Mouse (Mus musculus) intestine, embryonic 15.5 days (tissue): ENCODE data around the gene Stxbp3. TPM values are rescaled to one million over a fixed set of nuclear protein-coding genes. Genes with fewer than 3 reads are reported as not detected.

Experiments used
- ATAC-seq: fragments of 200-750 bp; cut with Nextera tagmentation; 2 replicates; pipeline ENCODE4 v1.8.0; 2017; ENCODE audit warnings: moderate TSS enrichment, moderate library complexity
- H3K27ac ChIP-seq: fragments of 300-500 bp; sonication (generic); 2 replicates; pipeline ENCODE4 v1.5.1; 2015; ENCODE audit warnings: mild to moderate bottlenecking, inconsistent platforms
- H3K27me3 ChIP-seq: fragments of 300-500 bp; sonication (generic); replicated peaks from 2 replicates; pipeline ENCODE4 v1.6.1; 2015; ENCODE audit warnings: inconsistent platforms
- H3K36me3 ChIP-seq: fragments of 300-500 bp; sonication (generic); 2 replicates; pipeline ENCODE4 v1.6.1; 2015; ENCODE audit warnings: inconsistent platforms
- H3K4me1 ChIP-seq: fragments of 300-500 bp; sonication (generic); replicated peaks from 2 replicates; pipeline ENCODE4 v1.6.1; 2015; ENCODE audit warnings: inconsistent platforms
- H3K4me2 ChIP-seq: fragments of 300-500 bp; sonication (generic); replicated peaks from 2 replicates; pipeline ENCODE4 v1.6.1; 2015; ENCODE audit warnings: mild to moderate bottlenecking, inconsistent platforms
- H3K4me3 ChIP-seq: fragments of 300-500 bp; sonication (generic); replicated peaks from 2 replicates; pipeline ENCODE4 v1.5.1; 2015; ENCODE audit warnings: inconsistent platforms
- H3K9ac ChIP-seq: fragments of 300-500 bp; sonication (generic); 2 replicates; pipeline ENCODE4 v1.6.1; 2015; ENCODE audit warnings: inconsistent platforms
- H3K9me3 ChIP-seq: fragments of 300-500 bp; sonication (generic); 2 replicates; pipeline ENCODE4 v1.6.1; 2016; ENCODE audit warnings: inconsistent platforms
- WGBS: fragments of 180-500 bp; shearing (Covaris S2); methylation state at CpG from one replicate; pipeline ENCODE4 v1.1.7; 2015; 5-methylcytosine and 5-hydroxymethylcytosine counted together
- polyA plus RNA-seq: library from polyadenylated mRNA; unstranded; fragments of >200 nt; fragmentation: Nextera tagmentation; extraction: Ambion mirVana; gene quantifications from 2 replicates; pipeline ENCODE4 v1.2.1, GENCODE M21; 2015

The Stxbp3 gene
- polyA plus RNA-seq, 1 experiment from 2014 or later = 46.0 TPM

DNA sequence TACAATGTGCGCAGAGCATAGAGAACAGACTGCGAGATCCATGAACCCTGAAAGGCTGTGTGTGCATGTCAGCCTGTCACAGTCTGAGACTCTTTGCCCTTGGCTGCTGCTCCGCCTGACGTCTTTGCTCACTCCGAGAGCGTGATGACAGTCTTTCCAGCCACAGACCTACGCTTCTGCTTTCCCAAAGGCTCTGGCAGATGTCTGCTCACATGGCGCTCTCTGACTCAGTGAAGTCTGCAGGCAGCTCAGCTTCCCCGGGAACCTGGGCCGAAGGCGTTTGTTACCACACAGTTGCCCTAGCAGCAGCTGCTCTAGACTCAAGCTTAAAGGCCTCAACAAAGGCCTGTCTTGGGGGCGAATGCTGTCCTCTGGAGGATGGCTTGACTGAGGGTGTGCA is 15.0 kb upstream of the Stxbp3 start:
- Histone ChIP-seq H3K4me1 (peaks cover 16% of the 10 kb centered on the region; the same call in 1 of the 2 replicates), H3K9ac (no peak overlapping the region), H3K4me2 (no peak overlapping the region), H3K27me3 (no peaks in the 10 kb centered on the region), H3K27ac (no peak overlapping the region), H3K9me3 (no peaks in the 10 kb centered on the region), H3K4me3 (no peak overlapping the region), H3K36me3 (no peaks in the 10 kb centered on the region)
- ATAC-seq = no peak
- 65% methylated on average over 12 of the region's 12 CpGs for WGBS

- Histone ChIP-seq H3K27me3 (no peaks in the 10 kb centered on the region), H3K36me3 (no peaks in the 10 kb centered on the region), H3K27ac (no peak overlapping the region), H3K4me1 (peaks cover 16% of the 10 kb centered on the region; the same call in 1 of the 2 replicates), H3K9ac (no peak overlapping the region), H3K4me2 (no peak overlapping the region), H3K9me3 (no peaks in the 10 kb centered on the region), H3K4me3 (no peak overlapping the region)
- ATAC-seq = no peak
- WGBS = 86% methylated on average over 1 of the region's 1 CpGs
Measured at GRCm38 (mm10) chr3:108853266-108853665, 12.9 kb upstream of the Stxbp3 start.

DNA sequence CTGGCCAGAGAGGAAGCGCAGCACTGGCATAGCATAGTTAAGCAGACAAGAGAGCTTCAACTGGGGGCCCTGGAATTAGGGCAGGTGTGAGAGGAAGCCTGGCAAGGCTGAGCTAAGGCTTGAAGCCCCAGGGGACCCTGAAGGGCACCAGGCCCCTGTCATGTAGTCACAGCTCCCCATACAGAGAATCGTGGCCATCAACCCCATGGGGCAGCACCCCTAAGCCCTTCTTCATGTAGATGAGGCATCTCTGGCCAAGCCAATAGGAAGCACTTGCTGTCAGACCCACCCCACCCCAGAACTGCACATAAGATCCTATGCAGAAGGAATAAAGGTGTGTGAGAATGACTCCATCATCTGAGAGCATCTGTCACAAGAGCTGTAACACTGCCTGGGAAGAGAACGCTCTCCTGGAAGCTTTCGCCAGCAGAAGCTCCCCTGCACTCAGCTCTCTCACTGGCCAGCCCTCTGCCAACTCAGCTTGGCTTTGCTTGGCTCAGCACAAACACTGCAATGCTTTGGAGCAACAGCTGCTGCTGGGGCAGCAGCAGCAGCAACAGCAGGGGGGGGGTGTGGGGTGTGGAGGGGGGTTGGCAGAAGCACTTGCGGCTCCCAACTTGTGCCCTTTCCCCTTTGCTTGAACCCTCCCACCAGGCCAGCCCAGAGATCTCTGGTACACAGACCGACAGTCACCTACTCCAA is 11.8 kb upstream of the Stxbp3 start:
- Histone ChIP-seq H3K27me3 (no peaks in the 10 kb centered on the region), H3K9me3 (no peaks in the 10 kb centered on the region), H3K9ac (no peak overlapping the region), H3K36me3 (no peaks in the 10 kb centered on the region), H3K27ac (0 out of 2 replicates have a peak overlapping the region, but pooled peaks have one; percentile 2), H3K4me3 (no peak overlapping the region), H3K4me2 (no peak overlapping the region), H3K4me1 (peaks cover 16% of the 10 kb centered on the region; the same call in 1 of the 2 replicates)
- no peak; the same call in none of the 2 replicates for ATAC-seq
- WGBS = 55% methylated on average over 6 of the region's 6 CpGs

- peaks cover 16% of the 10 kb centered on the region; the same call in 1 of the 2 replicates for H3K4me1 ChIP-seq
- H3K9ac ChIP-seq = no peak overlapping the region
- H3K36me3 ChIP-seq = no peaks in the 10 kb centered on the region
- H3K9me3 ChIP-seq = no peaks in the 10 kb centered on the region
- ATAC-seq = peak; percentile 72
- H3K4me2 ChIP-seq = no peak overlapping the region
- 0 out of 2 replicates have a peak overlapping the region, but pooled peaks have one; percentile 2 for H3K27ac ChIP-seq
- WGBS = 45% methylated on average over 3 of the region's 3 CpGs
- no peaks in the 10 kb centered on the region for H3K27me3 ChIP-seq
- no peak overlapping the region for H3K4me3 ChIP-seq
Measured at GRCm38 (mm10) chr3:108851554-108851953, 11.2 kb upstream of the Stxbp3 start.

- peaks cover 16% of the 10 kb centered on the region; the same call in 1 of the 2 replicates for H3K4me1 ChIP-seq
- H3K9me3 ChIP-seq = no peaks in the 10 kb centered on the region
- no peak overlapping the region for H3K9ac ChIP-seq
- WGBS = 68% methylated on average over 2 of the region's 2 CpGs
- no peaks in the 10 kb centered on the region for H3K36me3 ChIP-seq
- no peak overlapping the region for H3K27ac ChIP-seq
- H3K27me3 ChIP-seq = no peaks in the 10 kb centered on the region
- peak; percentile 26 for ATAC-seq
- H3K4me2 ChIP-seq = no peak overlapping the region
- no peak overlapping the region for H3K4me3 ChIP-seq
Measured at GRCm38 (mm10) chr3:108851075-108851474, 10.7 kb upstream of the Stxbp3 start.

DNA sequence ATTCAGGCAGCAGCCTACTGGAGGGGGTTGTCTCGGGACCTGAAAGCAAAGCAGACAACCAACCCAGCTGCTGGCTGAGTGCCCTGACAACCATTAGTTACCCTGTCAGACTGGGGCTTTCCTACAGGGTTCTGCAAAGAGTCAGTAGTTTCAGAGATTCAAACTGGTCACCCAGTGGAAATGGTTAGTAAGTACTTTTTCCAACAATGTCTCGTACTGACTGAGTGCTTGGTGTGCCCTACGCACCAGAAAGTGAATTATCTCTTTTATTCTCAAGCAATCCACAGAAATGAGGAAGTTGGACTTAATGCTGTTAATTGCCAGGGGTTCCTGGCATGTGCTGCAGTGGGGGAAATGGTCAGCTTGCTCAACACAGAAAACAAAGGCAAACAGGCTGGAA is 10.2 kb upstream of the Stxbp3 start:
- 0 out of 2 replicates have a peak, but pooled peaks have one; percentile 32 for ATAC-seq
- no peaks in the 10 kb centered on the region for H3K36me3 ChIP-seq
- no peak overlapping the region for H3K4me2 ChIP-seq
- 29% methylated on average over 3 of the region's 3 CpGs for WGBS
- no peaks in the 10 kb centered on the region for H3K9me3 ChIP-seq
- no peaks in the 10 kb centered on the region for H3K27me3 ChIP-seq
- no peak overlapping the region for H3K4me3 ChIP-seq
- peaks cover 16% of the 10 kb centered on the region; the same call in 1 of the 2 replicates for H3K4me1 ChIP-seq
- no peak overlapping the region for H3K27ac ChIP-seq
- no peak overlapping the region for H3K9ac ChIP-seq

DNA sequence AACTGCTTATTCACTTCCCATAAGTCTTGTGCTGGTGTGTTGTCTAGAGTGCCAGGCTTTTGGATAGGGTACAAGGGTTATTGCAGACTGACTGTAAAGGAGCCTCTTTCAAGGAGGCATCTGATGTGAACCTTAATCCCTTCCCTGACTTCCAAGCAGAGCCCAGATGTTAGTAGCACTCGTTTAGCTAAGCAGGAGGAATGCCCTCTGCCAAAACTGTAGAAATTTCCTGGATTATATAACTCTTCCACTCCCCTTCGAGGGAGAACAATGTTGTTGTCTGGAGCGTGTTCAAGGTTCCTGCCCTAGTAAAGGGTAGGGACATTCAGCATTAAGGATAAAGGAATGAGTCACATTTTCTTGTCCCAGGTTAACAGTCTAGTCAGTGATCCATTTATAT is 6.3 kb upstream of the Stxbp3 start:
- no peaks in the 10 kb centered on the region for H3K9me3 ChIP-seq
- no peak overlapping the region for H3K27ac ChIP-seq
- H3K27me3 ChIP-seq = no peaks in the 10 kb centered on the region
- no peak overlapping the region for H3K4me3 ChIP-seq
- H3K4me2 ChIP-seq = no peak overlapping the region
- no peak for ATAC-seq
- H3K36me3 ChIP-seq = no peaks in the 10 kb centered on the region
- WGBS = 65% methylated on average over 3 of the region's 3 CpGs
- peaks cover 3% of the 10 kb centered on the region; the same call in 1 of the 2 replicates for H3K4me1 ChIP-seq
- H3K9ac ChIP-seq = no peak overlapping the region

- no peaks in the 10 kb centered on the region for H3K27me3 ChIP-seq
- no peak overlapping the region for H3K4me3 ChIP-seq
- H3K9ac ChIP-seq = no peak overlapping the region
- H3K36me3 ChIP-seq = no peaks in the 10 kb centered on the region
- WGBS = 80% methylated on average over 5 of the region's 5 CpGs
- no peaks in the 10 kb centered on the region for H3K9me3 ChIP-seq
- no peak overlapping the region for H3K4me2 ChIP-seq
- no peak overlapping the region for H3K27ac ChIP-seq
- no peaks in the 10 kb centered on the region for H3K4me1 ChIP-seq
- ATAC-seq = no peak
Measured at GRCm38 (mm10) chr3:108844521-108844920, 4.2 kb upstream of the Stxbp3 start.

DNA sequence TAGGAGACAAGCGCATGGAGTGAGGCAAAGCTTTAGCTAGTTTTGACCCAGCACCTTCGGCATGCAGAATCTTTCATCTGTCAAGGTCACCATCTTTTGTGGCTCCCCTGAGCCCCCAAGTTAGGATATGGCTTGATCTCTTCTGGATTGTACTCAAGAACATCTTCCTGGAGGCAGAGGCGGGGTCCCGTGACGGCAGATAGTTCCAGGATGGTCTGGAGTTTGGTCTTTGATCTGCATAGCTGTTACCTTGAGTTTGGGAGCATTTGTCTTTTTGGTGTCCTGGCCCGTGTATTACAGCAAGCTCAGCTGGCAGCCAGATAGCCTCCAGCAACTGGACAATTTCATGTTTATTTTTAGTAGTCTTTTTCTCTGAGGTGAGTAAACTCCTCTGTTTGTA is 3.7 kb upstream of the Stxbp3 start:
- H3K4me3 ChIP-seq = no peak overlapping the region
- 86% methylated on average over 6 of the region's 6 CpGs for WGBS
- no peak overlapping the region for H3K27ac ChIP-seq
- no peak for ATAC-seq
- H3K9ac ChIP-seq = no peak overlapping the region
- no peaks in the 10 kb centered on the region for H3K27me3 ChIP-seq
- H3K4me2 ChIP-seq = no peak overlapping the region
- H3K9me3 ChIP-seq = no peaks in the 10 kb centered on the region
- peaks cover 2% of the 10 kb centered on the region; the same call in 1 of the 2 replicates for H3K4me1 ChIP-seq
- no peaks in the 10 kb centered on the region for H3K36me3 ChIP-seq

- H3K4me1 ChIP-seq = peaks cover 16% of the 10 kb centered on the region; the same call in 1 of the 2 replicates
- no peaks in the 10 kb centered on the region for H3K27me3 ChIP-seq
- no peaks in the 10 kb centered on the region for H3K9me3 ChIP-seq
- H3K4me3 ChIP-seq = no peak overlapping the region
- H3K9ac ChIP-seq = no peak overlapping the region
- H3K36me3 ChIP-seq = no peaks in the 10 kb centered on the region
- WGBS = 56% methylated on average over 4 of the region's 4 CpGs
- H3K4me2 ChIP-seq = no peak overlapping the region
- no peak overlapping the region for H3K27ac ChIP-seq
- ATAC-seq = no peak; the same call in none of the 2 replicates
Measured at GRCm38 (mm10) chr3:108840716-108841054, 359 bp upstream of the Stxbp3 start.

- Histone ChIP-seq H3K4me2 (peak overlapping the region; percentile 59), H3K27ac (peak overlapping the region; percentile 91), H3K27me3 (no peaks in the 10 kb centered on the region), H3K9ac (peak overlapping the region; percentile 77), H3K9me3 (no peaks in the 10 kb centered on the region), H3K4me3 (peak overlapping the region; percentile 86), H3K4me1 (peaks cover 16% of the 10 kb centered on the region; the same call in 1 of the 2 replicates), H3K36me3 (no peaks in the 10 kb centered on the region)
- no peak for ATAC-seq
- WGBS = 3% methylated on average over 8 of the region's 8 CpGs
Measured at GRCm38 (mm10) chr3:108839647-108839999, 703 bp downstream of the Stxbp3 start.

DNA sequence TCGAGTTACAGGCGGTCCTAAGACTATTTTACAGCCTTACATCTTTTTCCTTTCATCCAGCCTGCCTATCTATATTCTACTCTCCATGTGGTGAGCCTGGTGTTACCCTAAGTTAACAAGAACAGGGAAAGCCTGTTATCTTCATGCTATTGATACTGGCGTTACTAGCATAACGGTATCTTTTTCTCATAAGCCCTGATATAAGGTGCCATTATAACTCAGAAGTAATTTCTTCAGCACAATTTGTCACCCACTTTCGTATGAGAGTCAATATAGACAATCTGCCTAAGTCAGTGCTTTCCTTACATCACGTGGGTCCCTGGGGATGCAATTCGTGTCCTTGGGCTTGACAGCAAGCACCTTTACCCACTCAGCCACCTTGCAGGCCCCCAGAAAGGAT is 1.3 kb downstream of the Stxbp3 start:
- WGBS = 73% methylated on average over 7 of the region's 7 CpGs
- no peak for ATAC-seq
- Histone ChIP-seq H3K4me3 (peak overlapping the region; percentile 86; the same call in 1 of the 2 replicates), H3K4me2 (peak overlapping the region; percentile 59), H3K9me3 (no peaks in the 10 kb centered on the region), H3K36me3 (no peaks in the 10 kb centered on the region), H3K9ac (no peak overlapping the region), H3K27ac (no peak overlapping the region), H3K27me3 (no peaks in the 10 kb centered on the region), H3K4me1 (peaks cover 16% of the 10 kb centered on the region; the same call in 1 of the 2 replicates)

DNA sequence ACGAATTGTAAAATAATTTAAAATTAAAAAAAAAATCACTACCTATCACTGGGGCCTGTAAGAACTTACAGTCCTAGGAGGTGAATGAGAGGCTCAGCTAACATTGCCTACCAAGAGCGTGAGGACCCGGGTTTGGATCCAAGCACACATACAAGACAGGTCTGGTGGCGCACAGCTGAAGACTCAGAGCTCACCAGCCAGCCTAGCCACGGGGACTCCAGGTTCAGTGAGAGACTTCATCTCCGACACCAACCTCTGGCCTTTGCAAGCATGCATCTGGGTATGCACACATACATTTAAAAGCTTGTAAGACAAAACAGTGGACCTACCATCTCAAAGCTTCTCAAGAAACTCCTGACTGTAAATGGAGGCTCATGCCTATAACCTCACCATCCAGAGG is 3.4 kb downstream of the Stxbp3 start:
- Histone ChIP-seq H3K4me3 (no peak overlapping the region), H3K9me3 (no peaks in the 10 kb centered on the region), H3K27me3 (no peaks in the 10 kb centered on the region), H3K36me3 (no peaks in the 10 kb centered on the region), H3K4me2 (no peak overlapping the region), H3K4me1 (peaks cover 16% of the 10 kb centered on the region; the same call in 1 of the 2 replicates), H3K9ac (no peak overlapping the region), H3K27ac (no peak overlapping the region)
- ATAC-seq = no peak
- WGBS = 94% methylated on average over 6 of the region's 6 CpGs
